Mouse (Mus musculus) spleen, adult 12 weeks (tissue): ENCODE measurements around the gene H2al1k.
"Not testable (repeated sequence)": the region's sequence is repeated elsewhere in the genome, so short reads cannot be mapped to it uniquely, and the experiment has no call there.

ENCODE experiments used
- DNase-seq: peaks from one replicate; pipeline ENCODE4 v3.0.0; 2022; ENCODE audit warnings: low spot score

The H2al1k gene

DNA sequence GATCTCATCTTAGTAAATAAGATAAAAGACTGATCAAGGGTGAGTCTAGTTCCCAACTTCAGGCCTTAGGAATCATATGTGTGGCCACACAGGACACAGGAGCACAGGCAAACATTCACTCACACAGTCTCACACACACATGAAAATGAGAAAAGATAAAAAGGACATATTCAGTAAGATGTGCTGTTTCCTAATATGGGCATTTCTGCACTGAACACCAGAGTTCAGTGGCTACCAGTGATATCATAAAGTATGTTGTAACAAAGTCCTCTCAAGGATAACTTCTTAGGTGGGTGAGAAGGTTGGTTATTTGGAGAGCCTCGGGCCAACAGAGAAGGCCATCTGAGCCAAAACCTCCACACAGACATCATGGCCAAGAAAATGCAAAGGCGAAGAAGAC, at the start of gene H2al1k:
TSS of gene H2al1k (plus strand) at position 301 of the 400 bp plus-strand sequence.
- not testable (repeated sequence) for DNase-seq

DNA sequence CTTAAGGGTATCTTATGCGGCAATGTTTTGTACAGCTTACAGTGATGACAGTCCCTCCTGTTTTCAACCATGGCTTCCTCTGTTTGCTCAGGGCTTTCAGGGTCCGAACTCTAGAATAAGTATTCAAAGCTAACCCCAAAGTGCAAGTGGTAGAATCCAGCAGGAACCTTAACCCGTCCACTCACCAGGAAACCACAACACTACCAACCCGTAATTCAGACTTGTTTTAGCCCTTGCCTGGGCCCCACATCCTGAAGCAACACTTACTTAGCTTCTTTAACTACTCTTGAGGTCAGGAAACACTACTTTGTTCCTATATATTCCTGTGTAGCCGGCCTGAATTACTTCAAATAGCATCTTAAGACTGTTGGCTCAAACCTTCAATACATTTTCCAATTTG, 47.6 kb upstream of the H2al1k start:
- DNase-seq: no peak

DNA sequence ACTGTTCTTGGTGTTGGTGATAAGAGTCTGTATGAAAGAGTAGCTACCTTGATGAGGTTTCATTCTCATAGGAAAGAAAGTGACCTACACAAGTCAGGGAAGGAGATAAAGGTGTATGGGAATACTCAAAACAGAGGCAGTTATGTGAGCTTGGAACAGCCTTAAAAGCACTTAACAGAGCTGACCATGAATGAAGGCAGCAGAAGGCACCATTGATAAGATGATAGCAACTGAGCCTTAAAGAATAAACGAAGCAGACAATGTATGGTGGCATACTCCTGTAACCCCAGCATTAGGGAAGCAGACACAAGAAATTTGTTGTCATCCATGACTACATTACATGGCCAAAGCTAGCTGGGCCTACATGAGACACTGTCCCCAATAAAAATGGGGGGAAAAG, 47.0 kb upstream of the H2al1k start:
- DNase-seq: no peak

- not testable (repeated sequence) for DNase-seq
Observed at GRCm38 (mm10) chrX:9316457-9316856, 34.0 kb upstream of the H2al1k start.

- not testable (repeated sequence) for DNase-seq
Observed at GRCm38 (mm10) chrX:9327954-9328353, 22.5 kb upstream of the H2al1k start.

- DNase-seq: peak; percentile 6
Observed at GRCm38 (mm10) chrX:9332366-9332962, 18.0 kb upstream of the H2al1k start.

DNA sequence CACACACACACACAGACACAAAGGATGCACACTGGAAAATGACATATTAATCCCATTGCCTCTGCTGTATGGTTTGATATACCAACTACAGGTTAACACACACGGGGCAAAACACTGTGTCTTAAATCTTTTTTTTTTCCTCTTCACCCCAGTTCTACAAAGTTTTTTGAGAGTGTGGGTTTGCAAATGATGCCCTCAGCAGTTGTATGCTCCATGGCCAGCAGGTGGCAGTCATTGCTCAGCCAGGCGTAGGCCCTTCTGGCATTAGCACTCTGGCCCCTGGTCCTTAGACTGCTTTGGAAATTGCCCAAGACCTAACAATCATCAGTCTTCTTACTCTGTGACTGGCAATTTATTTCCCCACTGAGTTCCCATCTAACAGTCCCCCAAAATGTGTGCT, 17.4 kb upstream of the H2al1k start:
- peak; percentile 24 for DNase-seq

DNA sequence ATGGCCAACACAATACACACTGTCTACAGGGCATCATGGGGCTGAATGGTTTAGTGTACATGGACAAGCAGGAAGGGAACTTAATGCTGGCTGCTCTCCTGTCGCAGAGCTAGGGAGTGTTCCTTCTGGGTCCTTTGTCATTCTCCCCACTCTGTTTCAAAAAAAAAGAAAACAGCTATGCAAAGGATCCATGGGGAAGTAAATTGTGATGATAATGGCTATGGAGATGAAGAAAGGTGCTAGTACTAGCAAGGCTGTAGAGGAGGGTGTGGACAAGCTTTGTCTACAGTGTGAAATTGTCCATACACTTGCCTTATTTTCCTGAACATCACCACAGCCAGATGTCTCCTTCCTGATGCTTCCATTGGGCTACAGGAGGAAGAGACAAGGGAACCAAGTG, 15.4 kb upstream of the H2al1k start:
- not testable (repeated sequence) for DNase-seq

DNA sequence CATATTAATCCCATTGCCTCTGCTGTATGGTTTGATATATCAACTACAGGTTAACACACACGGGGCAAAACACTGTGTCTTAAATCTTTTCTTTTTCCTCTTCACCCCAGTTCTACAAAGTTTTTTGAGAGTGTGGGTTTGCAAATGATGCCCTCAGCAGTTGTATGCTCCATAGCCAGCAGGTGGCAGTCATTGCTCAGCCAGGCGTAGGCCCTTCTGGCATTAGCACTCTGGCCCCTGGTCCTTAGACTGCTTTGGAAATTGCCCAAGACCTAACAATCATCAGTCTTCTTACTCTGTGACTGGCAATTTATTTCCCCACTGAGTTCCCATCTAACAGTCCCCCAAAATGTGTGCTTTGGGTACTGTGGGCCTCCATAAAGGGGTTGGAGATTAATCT, 23.6 kb downstream of the H2al1k start:
- not testable (repeated sequence) for DNase-seq

GRCm38 (mm10) chrX:9375927-9376326, 25.5 kb downstream of the H2al1k start:
- not testable (repeated sequence) for DNase-seq
